Mouse (Mus musculus): ENCODE measurements around the gene Calu.

GRCm38 (mm10) chr6:29365277-29365676 lies 17.4 kb downstream of the Calu start:
- no peak for TF ChIP-seq CTCF (IDR thresholded peaks at IDR 0.05; ENCODE audit: insufficient read depth, low read length)
- no peak for TF ChIP-seq POLR2A (IDR thresholded peaks at IDR 0.05; ENCODE audit: borderline replicate concordance, extremely low read depth, low read depth, low read length)

Data from lung, adult 2 months (tissue).